Mouse (Mus musculus) thymus, adult 2 months (tissue): ENCODE measurements around the gene 2010315B03Rik.

Experiments used
- CTCF ChIP-seq: fragments of 200-500 bp; IDR thresholded peaks from 2 replicates; pipeline ENCODE4 v1.5.1; 2012; ENCODE audit warnings: mild to moderate bottlenecking, control low read depth, low read length, moderate library complexity, borderline replicate concordance; ENCODE audit not compliant: control insufficient read depth, poor library complexity, insufficient read depth; ENCODE audit errors: extremely low read depth
- POLR2A ChIP-seq: fragments of 200-500 bp; IDR thresholded peaks from 2 replicates; pipeline ENCODE4 v1.6.1; 2012; ENCODE audit warnings: mild to moderate bottlenecking, low read length, control low read depth, moderate library complexity; ENCODE audit not compliant: control insufficient read depth, poor library complexity, insufficient read depth; ENCODE audit errors: extremely low read depth

GRCm38 (mm10) chr9:124281912-124282686, 30.4 kb downstream of the 2010315B03Rik start:
- 0 out of 2 replicates have a peak, but pooled peaks have one; percentile 10 for TF ChIP-seq CTCF
- TF ChIP-seq POLR2A = peak; percentile 80
